Mouse (Mus musculus): ENCODE results near the gene Gm42688. TPM values are rescaled to one million over a fixed set of nuclear protein-coding genes. Genes with fewer than 3 reads are reported as not detected.
A peak's percentile ranks its signal among the peaks of the same experiment; 100 is the strongest.

Gm42688 gene
- 2.3 and 2.4 TPM in 2 replicates for polyA plus RNA-seq (2014; fragmentation: Nextera tagmentation; extraction: Ambion mirVana)

GRCm38 (mm10) chr6:83101316-83101687, at the start of gene Gm42688, which contains the start of gene Ccdc142:
Gene Gm42688, plus strand, starts transcription at chr6:83101617.
Gene Ccdc142, plus strand, starts transcription at chr6:83101601.
- peak within 1 kb of the TSS; percentile 2 for H3K27ac ChIP-seq (replicated peaks; ENCODE audit: low read depth, low read length)
- peak; percentile 75 for ATAC-seq (ENCODE audit: insufficient number of reproducible peaks, low FRiP score, low TSS enrichment, low read depth)
- WGBS: 2% methylated on average over 25 of the region's 25 CpGs
- H3K4me2 ChIP-seq (ENCODE audit: low read depth, severe bottlenecking): peak within 1 kb of the TSS; percentile 100
- peaks cover 14% of the 10 kb centered on the region for H3K4me1 ChIP-seq (ENCODE audit: control insufficient read depth, insufficient read depth, low read length)
- peak within 1 kb of the TSS; percentile 75 for H3K4me3 ChIP-seq (ENCODE audit: low read depth, low read length)
- no peaks in the 10 kb centered on the region for H3K9me3 ChIP-seq (ENCODE audit: control insufficient read depth, low read length)
- 0 out of 2 replicates have a peak, but pooled peaks cover 3% of the 10 kb centered on the region for H3K27me3 ChIP-seq (ENCODE audit: control insufficient read depth, insufficient read depth, low read length)
- DNase-seq (ENCODE audit: low spot score): peak; percentile 82
- no peaks in the 10 kb centered on the region for H3K36me3 ChIP-seq (ENCODE audit: control insufficient read depth, insufficient read depth, low read length)
- peak within 1 kb of the TSS; percentile 75 for H3K9ac ChIP-seq (ENCODE audit: low read length)

GRCm38 (mm10) chr6:83053136-83053960, 48.1 kb upstream of the Gm42688 start:
- Histone ChIP-seq H3K4me2 (ENCODE audit: low read depth, severe bottlenecking) (peak overlapping the region; percentile 92), H3K27ac (replicated peaks; ENCODE audit: low read depth, low read length) (no peak overlapping the region), H3K4me3 (ENCODE audit: low read depth, low read length) (peak overlapping the region; percentile 99), H3K36me3 (ENCODE audit: control insufficient read depth, insufficient read depth, low read length) (peaks cover 10% of the 10 kb centered on the region; the same call in 1 of the 2 replicates), H3K4me1 (ENCODE audit: control insufficient read depth, insufficient read depth, low read length) (peaks cover 14% of the 10 kb centered on the region), H3K9me3 (ENCODE audit: control insufficient read depth, low read length) (no peaks in the 10 kb centered on the region), H3K9ac (ENCODE audit: low read length) (peak overlapping the region; percentile 94), H3K27me3 (ENCODE audit: control insufficient read depth, insufficient read depth, low read length) (no peaks in the 10 kb centered on the region)
- DNase-seq (ENCODE audit: low spot score) (peak; percentile 60), ATAC-seq (ENCODE audit: insufficient number of reproducible peaks, low FRiP score, low TSS enrichment, low read depth) (0 out of 2 replicates have a peak, but pooled peaks have one; percentile 5)
- 2% methylated on average over 26 of the region's 26 CpGs for WGBS

DNA sequence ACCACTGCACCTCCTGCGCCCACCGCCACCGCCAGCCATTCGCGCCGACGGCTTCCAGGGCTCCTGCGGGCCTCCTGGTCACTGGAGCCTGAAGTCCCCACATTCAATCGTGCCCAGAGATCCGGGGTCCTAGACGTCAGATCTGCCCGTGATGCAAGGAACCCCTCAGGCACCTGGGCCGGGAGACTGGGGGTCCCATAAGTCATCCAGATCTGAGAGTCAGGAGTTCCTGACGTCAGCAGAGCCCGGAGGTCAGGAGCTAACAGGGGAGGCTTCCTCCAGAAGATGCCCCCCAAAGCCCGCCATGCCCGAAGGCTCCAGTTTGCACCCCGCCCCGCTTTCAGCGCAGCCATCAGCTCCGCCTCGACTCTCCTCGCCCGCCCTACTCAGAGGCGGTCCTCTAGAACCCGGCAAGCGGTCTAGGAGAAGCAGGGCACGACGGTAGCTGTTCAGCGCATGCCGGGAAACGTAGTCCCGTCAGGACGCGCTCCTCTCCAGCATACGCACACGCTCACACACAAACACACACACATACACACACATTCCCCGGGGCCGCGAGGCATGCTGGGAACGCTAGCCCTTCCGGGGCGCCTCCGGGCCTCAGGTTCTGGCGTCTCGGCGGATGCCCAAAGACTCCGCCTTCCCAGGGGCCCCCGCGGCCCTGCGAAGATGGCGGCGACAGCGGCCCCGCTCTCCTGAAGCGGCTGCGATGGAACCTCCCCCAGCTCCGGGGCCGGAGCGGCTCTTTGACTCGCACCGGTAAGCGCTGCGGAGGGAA, 47.2 kb upstream of the Gm42688 start, which contains the start of gene Aup1:
Aup1 (plus strand) TSS at position 448 of the 778 bp plus-strand sequence.
- under 1% methylated on average over 64 of the region's 64 CpGs for WGBS
- H3K9ac ChIP-seq (ENCODE audit: low read length): peak within 1 kb of the TSS; percentile 94
- H3K27me3 ChIP-seq (ENCODE audit: control insufficient read depth, insufficient read depth, low read length): no peaks in the 10 kb centered on the region
- H3K4me1 ChIP-seq (ENCODE audit: control insufficient read depth, insufficient read depth, low read length): peaks cover 14% of the 10 kb centered on the region
- H3K4me3 ChIP-seq (ENCODE audit: low read depth, low read length): peak within 1 kb of the TSS; percentile 99
- H3K27ac ChIP-seq (replicated peaks; ENCODE audit: low read depth, low read length): peak within 1 kb of the TSS; percentile 81
- H3K36me3 ChIP-seq (ENCODE audit: control insufficient read depth, insufficient read depth, low read length): peaks cover 10% of the 10 kb centered on the region; the same call in 1 of the 2 replicates
- peak; percentile 90 for ATAC-seq (ENCODE audit: insufficient number of reproducible peaks, low FRiP score, low TSS enrichment, low read depth)
- no peaks in the 10 kb centered on the region for H3K9me3 ChIP-seq (ENCODE audit: control insufficient read depth, low read length)
- DNase-seq (ENCODE audit: low spot score): peak; percentile 97
- H3K4me2 ChIP-seq (ENCODE audit: low read depth, severe bottlenecking): peak within 1 kb of the TSS; percentile 92

GRCm38 (mm10) chr6:83054871-83055431, 46.5 kb upstream of the Gm42688 start, which contains the start of gene Htra2:
Gene Htra2, minus strand, starts transcription at chr6:83055273.
- DNase-seq (ENCODE audit: low spot score) (peak; percentile 62), ATAC-seq (ENCODE audit: insufficient number of reproducible peaks, low FRiP score, low TSS enrichment, low read depth) (peak; percentile 15)
- Histone ChIP-seq H3K4me2 (ENCODE audit: low read depth, severe bottlenecking) (peak within 1 kb of the TSS; percentile 92), H3K9ac (ENCODE audit: low read length) (peak within 1 kb of the TSS; percentile 94), H3K27ac (replicated peaks; ENCODE audit: low read depth, low read length) (peak within 1 kb of the TSS; percentile 81), H3K4me1 (ENCODE audit: control insufficient read depth, insufficient read depth, low read length) (peaks cover 14% of the 10 kb centered on the region), H3K9me3 (ENCODE audit: control insufficient read depth, low read length) (no peaks in the 10 kb centered on the region), H3K27me3 (ENCODE audit: control insufficient read depth, insufficient read depth, low read length) (0 out of 2 replicates have a peak, but pooled peaks cover 2% of the 10 kb centered on the region), H3K36me3 (ENCODE audit: control insufficient read depth, insufficient read depth, low read length) (peaks cover 10% of the 10 kb centered on the region; the same call in 1 of the 2 replicates), H3K4me3 (ENCODE audit: low read depth, low read length) (peak within 1 kb of the TSS; percentile 99)
- WGBS: under 1% methylated on average over 50 of the region's 50 CpGs

DNA sequence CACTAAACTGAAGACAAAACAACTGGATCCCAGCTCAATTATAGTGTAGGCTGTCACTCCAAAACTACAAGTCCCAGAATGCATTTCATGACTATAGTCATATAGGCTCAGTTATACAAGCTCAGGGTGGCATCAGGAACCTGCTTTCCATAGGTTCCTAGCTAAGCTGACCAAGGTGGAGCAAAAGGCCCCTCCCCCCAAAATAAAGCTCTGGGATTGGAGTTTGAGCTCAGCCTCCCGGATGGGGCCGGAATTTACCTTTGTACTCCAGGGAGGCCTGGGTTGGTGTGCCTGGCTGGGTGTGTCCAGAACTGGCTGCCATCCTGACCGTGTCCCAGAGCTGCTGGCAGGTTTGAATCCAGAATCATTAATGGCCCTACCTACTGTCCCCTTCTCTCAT, 43.6 kb upstream of the Gm42688 start, which contains the start of gene Dqx1:
Dqx1 (plus strand) TSS at position 55 of the 400 bp plus-strand sequence.
- H3K9ac ChIP-seq (ENCODE audit: low read length): no peak within 1 kb of the TSS
- WGBS: 43% methylated on average over 3 of the region's 3 CpGs
- peaks cover 11% of the 10 kb centered on the region for H3K27me3 ChIP-seq (ENCODE audit: control insufficient read depth, insufficient read depth, low read length)
- peaks cover 5% of the 10 kb centered on the region; the same call in 1 of the 2 replicates for H3K36me3 ChIP-seq (ENCODE audit: control insufficient read depth, insufficient read depth, low read length)
- no peak within 1 kb of the TSS for H3K27ac ChIP-seq (replicated peaks; ENCODE audit: low read depth, low read length)
- no peak for DNase-seq (ENCODE audit: low spot score)
- H3K4me3 ChIP-seq (ENCODE audit: low read depth, low read length): no peak within 1 kb of the TSS
- H3K9me3 ChIP-seq (ENCODE audit: control insufficient read depth, low read length): no peaks in the 10 kb centered on the region
- ATAC-seq (ENCODE audit: insufficient number of reproducible peaks, low FRiP score, low TSS enrichment, low read depth): no peak
- peaks cover 11% of the 10 kb centered on the region for H3K4me1 ChIP-seq (ENCODE audit: control insufficient read depth, insufficient read depth, low read length)
- H3K4me2 ChIP-seq (ENCODE audit: low read depth, severe bottlenecking): no peak within 1 kb of the TSS

DNA sequence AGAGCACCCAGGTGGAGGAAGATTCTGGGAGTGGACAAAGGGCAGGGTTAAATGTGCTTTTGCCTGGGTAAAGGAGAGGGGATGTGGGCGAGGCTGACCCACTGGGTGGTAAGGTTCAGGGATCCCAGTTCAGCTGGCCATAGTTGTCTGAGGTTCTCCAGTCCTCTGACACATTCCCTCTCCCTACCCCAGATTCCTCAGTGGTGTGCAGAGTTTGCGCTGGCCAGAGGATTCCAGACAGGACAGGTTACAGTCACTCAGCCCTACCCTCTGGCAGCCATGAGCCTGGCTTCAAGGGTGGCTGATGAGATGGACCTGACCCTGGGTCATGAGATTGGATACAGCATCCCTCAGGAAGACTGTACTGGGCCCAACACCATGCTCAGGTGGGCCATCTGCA, 42.7 kb upstream of the Gm42688 start:
- WGBS: 85% methylated on average over 2 of the region's 2 CpGs
- Histone ChIP-seq H3K36me3 (ENCODE audit: control insufficient read depth, insufficient read depth, low read length) (peaks cover 5% of the 10 kb centered on the region; the same call in 1 of the 2 replicates), H3K4me3 (ENCODE audit: low read depth, low read length) (no peak overlapping the region), H3K27me3 (ENCODE audit: control insufficient read depth, insufficient read depth, low read length) (peaks cover 20% of the 10 kb centered on the region), H3K4me1 (ENCODE audit: control insufficient read depth, insufficient read depth, low read length) (peaks cover 7% of the 10 kb centered on the region), H3K4me2 (ENCODE audit: low read depth, severe bottlenecking) (no peak overlapping the region), H3K9me3 (ENCODE audit: control insufficient read depth, low read length) (no peaks in the 10 kb centered on the region), H3K9ac (ENCODE audit: low read length) (no peak overlapping the region), H3K27ac (replicated peaks; ENCODE audit: low read depth, low read length) (no peak overlapping the region)
- DNase-seq (ENCODE audit: low spot score) (no peak), ATAC-seq (ENCODE audit: insufficient number of reproducible peaks, low FRiP score, low TSS enrichment, low read depth) (no peak)

- DNase-seq (ENCODE audit: low spot score) (no peak), ATAC-seq (ENCODE audit: insufficient number of reproducible peaks, low FRiP score, low TSS enrichment, low read depth) (no peak)
- no peaks in the 10 kb centered on the region for H3K9me3 ChIP-seq (ENCODE audit: control insufficient read depth, low read length)
- peaks cover 13% of the 10 kb centered on the region for H3K4me1 ChIP-seq (ENCODE audit: control insufficient read depth, insufficient read depth, low read length)
- H3K9ac ChIP-seq (ENCODE audit: low read length): no peak overlapping the region
- H3K36me3 ChIP-seq (ENCODE audit: control insufficient read depth, insufficient read depth, low read length): no peaks in the 10 kb centered on the region
- H3K4me2 ChIP-seq (ENCODE audit: low read depth, severe bottlenecking): no peak overlapping the region
- H3K27ac ChIP-seq (replicated peaks; ENCODE audit: low read depth, low read length): no peak overlapping the region
- H3K27me3 ChIP-seq (ENCODE audit: control insufficient read depth, insufficient read depth, low read length): peaks cover 87% of the 10 kb centered on the region
- no peak overlapping the region for H3K4me3 ChIP-seq (ENCODE audit: low read depth, low read length)
- 41% methylated on average over 8 of the region's 8 CpGs for WGBS
Measured at GRCm38 (mm10) chr6:83065995-83066394, 35.4 kb upstream of the Gm42688 start.

DNA sequence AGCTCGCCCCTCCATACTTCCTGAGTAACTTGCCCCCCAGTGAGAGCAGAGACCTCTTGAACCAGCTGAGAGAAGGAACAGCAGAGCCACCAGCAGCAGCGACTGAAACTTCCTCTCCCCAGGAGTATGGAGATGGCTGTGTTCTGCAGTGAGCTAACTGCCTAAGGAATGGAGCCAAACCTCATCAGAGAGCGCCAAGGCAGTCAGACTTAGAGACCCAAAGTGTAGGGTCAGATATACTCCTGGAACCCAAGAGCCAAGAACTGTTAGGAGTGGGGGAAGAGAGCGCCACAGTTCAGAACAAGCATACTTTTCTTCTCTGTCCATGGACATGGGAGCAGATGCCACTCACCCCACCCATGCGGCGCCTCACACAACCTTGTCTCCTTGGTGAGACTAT, 35.0 kb upstream of the Gm42688 start:
- no peak overlapping the region for H3K4me3 ChIP-seq (ENCODE audit: low read depth, low read length)
- no peaks in the 10 kb centered on the region for H3K9me3 ChIP-seq (ENCODE audit: control insufficient read depth, low read length)
- H3K27me3 ChIP-seq (ENCODE audit: control insufficient read depth, insufficient read depth, low read length): peaks cover 89% of the 10 kb centered on the region
- ATAC-seq (ENCODE audit: insufficient number of reproducible peaks, low FRiP score, low TSS enrichment, low read depth): no peak
- no peak overlapping the region for H3K9ac ChIP-seq (ENCODE audit: low read length)
- H3K27ac ChIP-seq (replicated peaks; ENCODE audit: low read depth, low read length): no peak overlapping the region
- H3K4me2 ChIP-seq (ENCODE audit: low read depth, severe bottlenecking): no peak overlapping the region
- no peaks in the 10 kb centered on the region for H3K36me3 ChIP-seq (ENCODE audit: control insufficient read depth, insufficient read depth, low read length)
- peaks cover 17% of the 10 kb centered on the region for H3K4me1 ChIP-seq (ENCODE audit: control insufficient read depth, insufficient read depth, low read length)
- no peak for DNase-seq (ENCODE audit: low spot score)
- 25% methylated on average over 6 of the region's 6 CpGs for WGBS

Measured in limb, embryonic 11.5 days (tissue).